Mouse (Mus musculus) CH12.LX (cell line): Measurements from ENCODE around the gene Oit1. TPM values are rescaled to one million over a fixed set of nuclear protein-coding genes. Genes with fewer than 3 reads are reported as not detected.

Experiments used
- DNase-seq: peaks from one replicate; pipeline ENCODE4 v3.0.0-alpha.2; 2013; ENCODE audit errors: extremely low read depth
- H3K27ac ChIP-seq: 2 replicates; pipeline ENCODE4 v1.5.1; 2012; ENCODE audit warnings: low read depth, mild to moderate bottlenecking, control low read depth, moderate library complexity; ENCODE audit not compliant: insufficient read depth
- H3K27me3 ChIP-seq: replicated peaks from 2 replicates; pipeline ENCODE3; 2012; ENCODE audit warnings: inconsistent platforms
- H3K36me3 ChIP-seq, 2 experiments: replicated peaks in 1 of 2; 2 replicates each; pipeline versions ENCODE3 to v1.6.1; 2012; ENCODE audit warnings: inconsistent platforms in 1 of 2, low read length in 1 of 2, mild to moderate bottlenecking in 1 of 2, mixed read lengths in 1 of 2, moderate library complexity in 1 of 2; ENCODE audit not compliant: control insufficient read depth in 1 of 2, insufficient read depth in 1 of 2
- H3K4me1 ChIP-seq, 2 experiments: 2 replicates each; pipeline ENCODE4 v1.6.1; 2012; ENCODE audit warnings: inconsistent platforms in 1 of 2, moderate library complexity in 1 of 2; ENCODE audit not compliant: insufficient read depth in 2 of 2, control insufficient read depth in 1 of 2
- H3K4me2 ChIP-seq: 2 replicates; pipeline ENCODE4 v1.6.1; 2012; ENCODE audit warnings: low read depth, mild to moderate bottlenecking, control low read depth; ENCODE audit not compliant: poor library complexity, insufficient read depth, severe bottlenecking
- H3K4me3 ChIP-seq, 3 experiments: fragments of 150-350 bp in 1 of 3; sonication (generic) in 1 of 3; replicated peaks in 1 of 3; 2 replicates each; pipeline versions ENCODE3 to v1.5.1; 2011 to 2012; ENCODE audit warnings: low read depth in 2 of 3, low read length in 2 of 3, mild to moderate bottlenecking in 2 of 3, moderate library complexity in 2 of 3, control low read depth in 1 of 3, improper control_type of control experiment in 1 of 3, inconsistent platforms in 1 of 3, mixed read lengths in 1 of 3; ENCODE audit not compliant: poor library complexity in 1 of 3
- H3K79me2 ChIP-seq: replicated peaks from 2 replicates; pipeline ENCODE4 v1.6.1; 2012; ENCODE audit warnings: mild to moderate bottlenecking, moderate library complexity; ENCODE audit not compliant: control insufficient read depth, poor library complexity, insufficient read depth, severe bottlenecking; ENCODE audit errors: extremely low read depth
- H3K9ac ChIP-seq: 2 replicates; pipeline ENCODE4 v1.6.1; 2012; ENCODE audit warnings: low read depth, mild to moderate bottlenecking, control low read depth, moderate library complexity; ENCODE audit not compliant: insufficient read depth
- H3K9me3 ChIP-seq: replicated peaks from 2 replicates; pipeline ENCODE3; 2012; ENCODE audit warnings: low read length, inconsistent platforms, mixed read lengths
- BHLHE40 ChIP-seq: IDR thresholded peaks from 2 replicates; pipeline ENCODE4 v1.6.1; 2011; ENCODE audit warnings: mild to moderate bottlenecking, low read depth, low read length, improper control_type of control experiment
- CHD2 ChIP-seq: IDR thresholded peaks from 2 replicates; pipeline ENCODE4 v1.6.1; 2011; ENCODE audit warnings: low read length, improper control_type of control experiment
- E2F4 ChIP-seq: IDR thresholded peaks from 2 replicates; pipeline ENCODE4 v1.6.1; 2011; ENCODE audit warnings: low read depth, low read length, improper control_type of control experiment; ENCODE audit not compliant: insufficient replicate concordance
- ELF1 ChIP-seq: IDR thresholded peaks from 2 replicates; pipeline ENCODE4 v1.6.1; 2014; ENCODE audit warnings: low read depth, mild to moderate bottlenecking, inconsistent platforms, low read length, improper control_type of control experiment
- ETS1 ChIP-seq: conservative IDR thresholded peaks from 2 replicates; pipeline ENCODE4 v1.6.1; 2012; ENCODE audit warnings: low read depth, mild to moderate bottlenecking, inconsistent platforms, low read length, improper control_type of control experiment, moderate library complexity
- GABPA ChIP-seq: IDR thresholded peaks from 2 replicates; pipeline ENCODE4 v1.6.1; 2012; ENCODE audit warnings: low read depth, low read length, improper control_type of control experiment, inconsistent platforms; ENCODE audit not compliant: insufficient replicate concordance
- IRF4 ChIP-seq: IDR thresholded peaks from 2 replicates; pipeline ENCODE4 v1.6.1; 2014; ENCODE audit warnings: low read depth, mild to moderate bottlenecking, inconsistent platforms, low read length, improper control_type of control experiment
- MAFK ChIP-seq: IDR thresholded peaks from 2 replicates; pipeline ENCODE4 v1.6.1; 2011; ENCODE audit warnings: low read length, improper control_type of control experiment; ENCODE audit not compliant: insufficient replicate concordance
- MEF2A ChIP-seq: IDR thresholded peaks from 2 replicates; pipeline ENCODE4 v1.6.1; 2014; ENCODE audit warnings: low read depth, mild to moderate bottlenecking, inconsistent platforms, low read length, improper control_type of control experiment, borderline replicate concordance
- MXI1 ChIP-seq: IDR thresholded peaks from 2 replicates; pipeline ENCODE4 v1.6.1; 2011; ENCODE audit warnings: mild to moderate bottlenecking, low read depth, low read length, improper control_type of control experiment
- MYC ChIP-seq: IDR thresholded peaks from 2 replicates; pipeline ENCODE4 v1.6.1; 2011; ENCODE audit warnings: low read depth, mild to moderate bottlenecking, improper control_type of control experiment, low read length
- NELFE ChIP-seq: IDR thresholded peaks from 2 replicates; pipeline ENCODE4 v1.6.1; 2011; ENCODE audit warnings: low read depth, low read length, improper control_type of control experiment
- PAX5 ChIP-seq: IDR thresholded peaks from 2 replicates; pipeline ENCODE4 v1.6.1; 2012; ENCODE audit warnings: low read length, inconsistent platforms, mixed read lengths
- POLR2A ChIP-seq: IDR thresholded peaks from 2 replicates; pipeline ENCODE4 v1.6.1; 2011; ENCODE audit warnings: low read depth, mild to moderate bottlenecking, improper control_type of control experiment, low read length
- POLR2AphosphoS2 ChIP-seq: IDR thresholded peaks from 2 replicates; pipeline ENCODE4 v1.6.1; 2011; ENCODE audit warnings: low read depth, low read length, improper control_type of control experiment
- RAD21 ChIP-seq: IDR thresholded peaks from 2 replicates; pipeline ENCODE4 v1.6.1; 2011; ENCODE audit warnings: low read depth, mild to moderate bottlenecking, low read length, improper control_type of control experiment, moderate library complexity
- SIN3A ChIP-seq: IDR thresholded peaks from 2 replicates; pipeline ENCODE4 v1.6.1; 2012; ENCODE audit warnings: low read length, improper control_type of control experiment, inconsistent platforms
- TBP ChIP-seq: conservative IDR thresholded peaks from 2 replicates; pipeline ENCODE4 v1.6.1; 2011; ENCODE audit warnings: low read depth, low read length, improper control_type of control experiment
- TCF12 ChIP-seq: IDR thresholded peaks from 2 replicates; pipeline ENCODE4 v1.6.1; 2014; ENCODE audit warnings: low read depth, mild to moderate bottlenecking, inconsistent platforms, low read length, improper control_type of control experiment
- USF1 ChIP-seq: IDR thresholded peaks from 2 replicates; pipeline ENCODE4 v1.6.1; 2014; ENCODE audit warnings: low read depth, mild to moderate bottlenecking, inconsistent platforms, low read length, improper control_type of control experiment
- USF2 ChIP-seq: conservative IDR thresholded peaks from 2 replicates; pipeline ENCODE4 v1.6.1; 2011; ENCODE audit warnings: low read depth, low read length, improper control_type of control experiment
- ZC3H11A ChIP-seq: IDR thresholded peaks from 2 replicates; pipeline ENCODE4 v1.6.1; 2012; ENCODE audit warnings: low read depth, mild to moderate bottlenecking, inconsistent platforms, low read length, improper control_type of control experiment
- ZMIZ1 ChIP-seq: IDR thresholded peaks from 2 replicates; pipeline ENCODE4 v1.6.1; 2012; ENCODE audit warnings: low read depth, mild to moderate bottlenecking, inconsistent platforms, low read length, improper control_type of control experiment
- dilution Hi-C: fragments of 300-500 bp; cut with MboI; formaldehyde crosslinking; loops from 2 replicates; pipeline ENCODE4 v1.14.3; 2020; ENCODE audit warnings: low sequenced_read_pairs; ENCODE audit not compliant: extremely low pct_unique_long_range_greater_than_20kb, extremely low pct_ligation_motif_present
- in situ Hi-C: fragments of 300-500 bp; cut with MboI; formaldehyde crosslinking; loops from 3 replicates; pipeline ENCODE4 v1.14.3; 2019; ENCODE audit warnings: low sequenced_read_pairs, low pct_ligation_motif_present, low pct_unique_long_range_greater_than_20kb, mixed read lengths
- polyA plus RNA-seq: library from polyadenylated mRNA; unstranded; fragments of >175 nt; gene quantifications from 2 replicates; pipeline ENCODE4 v1.2.1, GENCODE M21; 2012; ENCODE audit warnings: low read depth; ENCODE audit not compliant: insufficient read length
- total RNA-seq, 2 experiments: library from RNA; depleted of rRNA; stranded (reverse); fragments of 300-350 nt in 1 of 2; fragments of >200 nt in 1 of 2; gene quantifications; 2 replicates each; pipeline ENCODE4 v1.2.3; 2012 to 2014

Oit1 gene
- total and polyA plus RNA-seq, 3 experiments = not detected

DNA sequence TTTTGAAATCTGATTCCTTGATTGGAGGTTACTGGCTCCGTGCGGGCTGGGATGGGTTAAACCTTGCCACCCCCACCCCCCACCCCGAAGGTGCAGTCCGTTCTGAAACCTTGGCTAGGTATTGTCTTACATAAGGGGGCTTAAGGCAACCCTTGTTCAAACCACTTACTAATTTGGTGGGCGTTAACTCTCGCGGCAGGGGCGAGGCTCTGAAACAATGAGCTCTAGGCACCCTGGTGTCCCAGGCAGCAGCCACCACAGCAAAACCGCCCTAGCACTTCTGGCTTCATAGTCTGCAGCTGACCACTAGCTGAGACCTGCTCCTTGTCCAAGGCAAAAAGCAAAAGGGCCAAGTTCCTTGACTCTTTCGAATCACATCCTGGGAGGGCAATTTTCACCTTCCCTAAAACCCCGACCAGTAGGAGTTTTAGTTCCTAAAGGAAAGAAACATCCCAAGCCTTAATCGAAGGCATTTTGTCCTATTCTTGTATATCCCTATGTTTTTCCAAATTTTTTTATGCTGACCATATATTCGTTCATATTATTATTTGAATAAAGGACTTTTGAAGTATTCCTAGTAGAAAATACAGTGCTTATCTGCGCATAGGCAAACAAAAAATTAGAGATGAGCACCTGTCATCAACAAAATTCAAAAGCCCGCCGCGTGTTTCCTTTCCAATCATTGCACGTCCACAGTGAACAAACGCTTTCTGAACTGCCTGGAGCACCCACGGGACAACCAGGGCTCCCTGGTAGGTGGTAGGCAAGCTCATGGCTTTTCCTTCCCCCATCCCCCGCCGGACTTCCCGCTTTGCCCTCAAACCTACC is 62.0 kb downstream of the Oit1 start:
- TF ChIP-seq TBP = no peak
- no peak for TF ChIP-seq MAFK
- no peak for TF ChIP-seq MEF2A
- no peak for TF ChIP-seq GABPA
- no peak for TF ChIP-seq E2F4
- no peak for TF ChIP-seq ZMIZ1
- TF ChIP-seq NELFE = no peak
- TF ChIP-seq POLR2AphosphoS2 = no peak
- in situ Hi-C loops (loop anchor here (10.0 to 25.0 kb wide), 2 partner anchors 222 to 504 kb away; partner anchors contain the start of genes Flnb and Pxk), dilution Hi-C loops (no loop called here)
- no peak for DNase-seq
- Histone ChIP-seq H3K4me1 (peaks cover 0 to 4% of the 10 kb centered on the region in 2 experiments; a peak in 1 of 4 replicates), H3K9ac (no peak overlapping the region), H3K79me2 (no peaks in the 10 kb centered on the region), H3K36me3 (no peaks in the 10 kb centered on the region), H3K27ac (no peak overlapping the region), H3K4me2 (no peak overlapping the region), H3K4me3 (no peak overlapping the region), H3K9me3 (no peaks in the 10 kb centered on the region), H3K27me3 (no peaks in the 10 kb centered on the region)

DNA sequence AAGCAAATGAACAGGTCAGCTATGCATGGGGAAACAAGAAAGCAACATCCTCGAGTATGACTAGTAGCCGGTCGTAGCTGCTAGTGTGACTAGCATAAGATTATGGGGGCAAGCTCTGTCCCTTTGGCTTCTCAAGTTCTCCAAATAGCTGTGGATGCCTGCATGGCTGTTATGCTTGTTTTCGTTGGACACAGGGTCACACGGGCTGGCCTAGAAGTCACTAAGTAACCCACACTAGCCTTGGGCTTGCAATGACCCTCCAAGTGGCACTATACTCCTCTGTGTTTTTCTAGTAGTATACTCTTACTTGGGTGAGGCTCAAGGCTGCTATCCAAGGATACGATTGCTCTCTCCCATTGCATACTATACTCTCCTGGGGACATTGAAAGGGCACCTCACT is 63.4 kb downstream of the Oit1 start:
- peaks cover 0 to 4% of the 10 kb centered on the region in 2 experiments; a peak in 1 of 4 replicates for H3K4me1 ChIP-seq
- H3K79me2 ChIP-seq = no peaks in the 10 kb centered on the region
- in situ Hi-C loops = loop anchor here (10.0 to 25.0 kb wide), 2 partner anchors 220 to 503 kb away; partner anchors contain the start of genes Flnb and Pxk
- no peak for DNase-seq
- no peaks in the 10 kb centered on the region for H3K36me3 ChIP-seq
- dilution Hi-C loops = no loop called here
- H3K4me3 ChIP-seq = no peak overlapping the region
- H3K4me2 ChIP-seq = no peak overlapping the region
- no peaks in the 10 kb centered on the region for H3K27me3 ChIP-seq
- no peak overlapping the region for H3K27ac ChIP-seq
- no peaks in the 10 kb centered on the region for H3K9me3 ChIP-seq
- no peak overlapping the region for H3K9ac ChIP-seq
- no peak for TF ChIP-seq MEF2A
- no peak for TF ChIP-seq ELF1
- TF ChIP-seq SIN3A = no peak
- TF ChIP-seq USF2 = no peak
- TF ChIP-seq TCF12 = no peak
- no peak for TF ChIP-seq MYC
- TF ChIP-seq RAD21 = no peak
- no peak for TF ChIP-seq ETS1
- no peak for TF ChIP-seq MXI1
- TF ChIP-seq POLR2A = no peak
- TF ChIP-seq PAX5 = no peak
- TF ChIP-seq CHD2 = no peak
- no peak for TF ChIP-seq ZC3H11A
- no peak for TF ChIP-seq ZMIZ1
- no peak for TF ChIP-seq USF1
- TF ChIP-seq BHLHE40 = no peak
- no peak for TF ChIP-seq MAFK
- TF ChIP-seq IRF4 = no peak
